Mouse (Mus musculus) limb, embryonic 14.5 days (tissue): ENCODE results near the gene Dhdh. TPM values are rescaled to one million over a fixed set of nuclear protein-coding genes. Genes with fewer than 3 reads are reported as not detected.

Source experiments
- ATAC-seq: fragments of 200-750 bp; cut with Nextera tagmentation; 2 replicates; pipeline ENCODE4 v1.8.0; 2017; ENCODE audit warnings: low read depth, moderate number of reproducible peaks, moderate TSS enrichment; ENCODE audit not compliant: low FRiP score
- DNase-seq: peaks from one replicate; pipeline ENCODE4 v3.0.0-alpha.2; 2015; ENCODE audit warnings: low spot score
- H3K27ac ChIP-seq: fragments of 300-500 bp; sonication (generic); replicated peaks from 2 replicates; pipeline ENCODE4 v1.5.1; 2014; ENCODE audit warnings: low read depth, mild to moderate bottlenecking, low read length, moderate library complexity, mixed read lengths
- H3K27me3 ChIP-seq: fragments of 300-500 bp; sonication (generic); 2 replicates; pipeline ENCODE4 v1.6.1; 2014; ENCODE audit warnings: low read length, mixed read lengths; ENCODE audit not compliant: control insufficient read depth, insufficient read depth
- H3K36me3 ChIP-seq: fragments of 300-500 bp; sonication (generic); 2 replicates; pipeline ENCODE4 v1.6.1; 2014; ENCODE audit warnings: mild to moderate bottlenecking, low read length, moderate library complexity, mixed read lengths; ENCODE audit not compliant: control insufficient read depth, insufficient read depth
- H3K4me1 ChIP-seq: fragments of 300-500 bp; sonication (generic); 2 replicates; pipeline ENCODE4 v1.6.1; 2014; ENCODE audit warnings: antibody characterized with exemption, low read length, mixed read lengths; ENCODE audit not compliant: control insufficient read depth, insufficient read depth
- H3K4me2 ChIP-seq: fragments of 300-500 bp; sonication (generic); replicated peaks from 2 replicates; pipeline ENCODE4 v1.6.1; 2014; ENCODE audit warnings: low read depth, mild to moderate bottlenecking, low read length, moderate library complexity; ENCODE audit not compliant: severe bottlenecking
- H3K4me3 ChIP-seq: fragments of 300-500 bp; sonication (generic); replicated peaks from 2 replicates; pipeline ENCODE4 v1.5.1; 2014; ENCODE audit warnings: low read length
- H3K9ac ChIP-seq: fragments of 300-500 bp; sonication (generic); 2 replicates; pipeline ENCODE4 v1.6.1; 2014; ENCODE audit warnings: mild to moderate bottlenecking, low read depth, low read length, moderate library complexity; ENCODE audit not compliant: severe bottlenecking
- H3K9me3 ChIP-seq: fragments of 300-500 bp; sonication (generic); 2 replicates; pipeline ENCODE4 v1.6.1; 2016; ENCODE audit warnings: low read length; ENCODE audit not compliant: control insufficient read depth
- POLR2A ChIP-seq: fragments of 200-500 bp; IDR thresholded peaks from 2 replicates; pipeline ENCODE4 v1.8.0; 2012; ENCODE audit warnings: inconsistent platforms, mild to moderate bottlenecking, moderate library complexity, borderline replicate concordance; ENCODE audit not compliant: insufficient read depth, insufficient read length; ENCODE audit errors: extremely low read depth
- WGBS: fragments of 180-500 bp; shearing (Covaris S2); extraction: QIAGEN DNeasy Blood & Tissue Kit; methylation state at CpG from one replicate; pipeline ENCODE4 v1.1.7; 2014; 5-methylcytosine and 5-hydroxymethylcytosine counted together
- polyA plus RNA-seq, 2 experiments: library from polyadenylated mRNA; depleted of rRNA in 1 of 2; stranded (reverse) in 1 of 2; unstranded in 1 of 2; fragments of >200 nt; fragmentation: Nextera tagmentation in 1 of 2; extraction: Ambion mirVana in 1 of 2; gene quantifications; 2 replicates each; pipeline versions ENCODE4 v1.2.1 to v1.2.3; 2012 to 2014

Gene Dhdh
- polyA plus RNA-seq, 2 experiments, result 2.0 to 2.9 TPM

DNA sequence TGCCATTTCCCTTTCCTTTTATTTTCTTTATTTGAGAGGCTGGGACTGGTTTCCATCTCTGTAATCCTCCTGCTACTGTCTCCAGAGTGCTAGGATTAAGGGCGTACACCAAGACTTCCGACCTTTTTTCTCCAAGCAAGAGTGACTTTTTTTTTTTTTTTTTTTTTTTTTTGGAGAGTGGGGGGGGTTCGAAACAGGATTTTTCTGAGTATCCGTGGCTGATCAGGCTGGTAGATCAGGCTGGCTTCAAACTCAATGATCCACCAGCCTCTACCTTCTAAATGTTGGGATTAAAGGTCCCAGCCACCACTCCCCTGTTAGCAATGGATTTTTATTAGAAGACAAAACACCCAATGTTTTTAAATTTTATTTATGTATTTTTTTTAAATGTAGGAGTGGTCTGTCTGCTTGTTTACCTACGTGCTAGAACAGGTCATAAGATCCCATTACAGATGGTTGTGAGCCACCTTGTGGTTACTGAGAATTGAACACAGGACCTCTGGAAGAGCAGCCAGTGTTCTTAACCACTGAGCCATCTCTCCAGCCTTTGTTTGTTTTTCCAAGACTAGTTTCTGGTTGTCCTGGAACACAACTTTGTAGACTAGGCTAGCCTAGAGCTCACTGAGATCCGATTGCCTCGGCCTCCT lies 38.0 kb upstream of the Dhdh start:
- DNase-seq, result no peak
- Histone ChIP-seq H3K9me3 (no peaks in the 10 kb centered on the region), H3K4me1 (peaks cover 21% of the 10 kb centered on the region), H3K9ac (peak overlapping the region; percentile 91), H3K36me3 (peaks cover 15% of the 10 kb centered on the region), H3K27ac (peak overlapping the region; percentile 95), H3K27me3 (no peaks in the 10 kb centered on the region), H3K4me2 (peak overlapping the region; percentile 79), H3K4me3 (peak overlapping the region; percentile 82)
- WGBS, result 25% methylated on average over 7 of the region's 7 CpGs
- no peak for ATAC-seq
- TF ChIP-seq POLR2A, result no peak

DNA sequence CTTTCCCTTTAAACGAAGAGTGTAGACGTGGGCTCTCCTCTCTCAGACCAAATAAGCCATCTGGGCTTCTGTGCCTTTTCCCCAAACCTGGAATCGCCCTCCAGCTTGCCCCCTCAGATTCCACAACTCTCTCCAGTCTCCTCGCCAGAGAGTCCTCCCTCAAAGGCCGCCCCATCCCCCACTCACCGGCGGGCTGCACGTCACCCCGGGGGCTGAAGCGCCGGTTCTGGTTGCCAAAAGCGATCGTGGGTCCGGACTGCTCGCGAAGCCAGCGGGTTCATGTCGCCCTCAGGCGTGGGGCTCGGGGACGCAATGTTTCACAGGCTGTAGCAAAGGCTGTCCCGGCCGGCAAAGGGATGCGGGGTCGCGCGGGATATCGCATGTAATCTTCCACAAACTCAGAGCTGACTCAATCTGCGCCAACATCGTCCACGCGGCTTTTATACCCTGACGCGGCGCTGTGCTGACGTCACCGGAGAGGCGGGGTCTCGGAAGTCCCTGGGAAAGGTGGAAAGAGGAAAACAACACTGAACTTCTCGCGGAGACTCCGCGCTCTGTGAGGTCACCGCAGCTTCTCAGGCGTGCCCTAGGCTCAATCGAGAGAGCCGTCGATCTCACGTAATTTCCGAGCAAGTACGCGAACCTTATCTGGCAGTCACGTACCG lies 37.3 kb upstream of the Dhdh start, which contains the start of the genes Ppp1r15a and Plekha4:
Ppp1r15a (minus strand) TSS at position 460 of the 665 bp plus-strand sequence.
Plekha4 (plus strand) TSS at position 522 of the 665 bp plus-strand sequence.
- peak; percentile 87; the same call in 1 of the 2 replicates for TF ChIP-seq POLR2A
- ATAC-seq, result peak; percentile 91
- Histone ChIP-seq H3K4me2 (peak within 1 kb of the TSS; percentile 79), H3K27me3 (no peaks in the 10 kb centered on the region), H3K36me3 (peaks cover 15% of the 10 kb centered on the region), H3K4me3 (peak within 1 kb of the TSS; percentile 82), H3K4me1 (peaks cover 21% of the 10 kb centered on the region), H3K9me3 (no peaks in the 10 kb centered on the region), H3K27ac (peak within 1 kb of the TSS; percentile 95), H3K9ac (peak within 1 kb of the TSS; percentile 91)
- DNase-seq, result peak; percentile 91
- under 1% methylated on average over 54 of the region's 54 CpGs for WGBS

GRCm38 (mm10) chr7:45524841-45525621 lies 36.4 kb upstream of the Dhdh start:
- WGBS, result 21% methylated on average over 12 of the region's 12 CpGs
- Histone ChIP-seq H3K4me2 (peak overlapping the region; percentile 79), H3K4me1 (peaks cover 19% of the 10 kb centered on the region), H3K27ac (peak overlapping the region; percentile 95; the same call in 1 of the 2 replicates), H3K9ac (peak overlapping the region; percentile 91), H3K9me3 (no peaks in the 10 kb centered on the region), H3K4me3 (peak overlapping the region; percentile 82), H3K27me3 (no peaks in the 10 kb centered on the region), H3K36me3 (peaks cover 15% of the 10 kb centered on the region)
- ATAC-seq (no peak), DNase-seq (no peak)
- TF ChIP-seq POLR2A, result no peak

GRCm38 (mm10) chr7:45523678-45524170 lies 35.1 kb upstream of the Dhdh start:
- peak overlapping the region; percentile 32; the same call in 1 of the 2 replicates for H3K9ac ChIP-seq
- 0 out of 2 replicates have a peak overlapping the region, but pooled peaks have one; percentile 4 for H3K4me3 ChIP-seq
- TF ChIP-seq POLR2A, result no peak
- H3K4me1 ChIP-seq, result peaks cover 16% of the 10 kb centered on the region
- ATAC-seq (no peak), DNase-seq (no peak)
- no peak overlapping the region for H3K27ac ChIP-seq
- peak overlapping the region; percentile 26 for H3K4me2 ChIP-seq
- H3K9me3 ChIP-seq, result no peaks in the 10 kb centered on the region
- WGBS, result 82% methylated on average over 12 of the region's 13 CpGs
- peaks cover 15% of the 10 kb centered on the region for H3K36me3 ChIP-seq
- H3K27me3 ChIP-seq, result no peaks in the 10 kb centered on the region
